Mouse (Mus musculus) left cerebral cortex, postnatal 36 days (tissue): ENCODE results near the gene Dennd2c. TPM values are rescaled to one million over a fixed set of nuclear protein-coding genes. Genes with fewer than 3 reads are reported as not detected.
"Not testable (repeated sequence)": the region's sequence is repeated elsewhere in the genome, so short reads cannot be mapped to it uniquely, and the experiment has no call there.

Source experiments
- DNase-seq, 2 experiments: peaks; one replicate each; pipeline ENCODE4 v3.0.0; 2021 to 2022; ENCODE audit warnings: low spot score in 2 of 2, mixed read lengths in 1 of 2
- intact Hi-C: fragments of 180-260 bp; cut with DNase I; formaldehyde crosslinking; loops from one replicate; pipeline ENCODE4 v1.15.1; 2025
- total RNA-seq, 2 experiments: library from RNA; stranded (reverse); gene quantifications; 2 replicates each; pipeline ENCODE4 v1.2.3; 2021

The Dennd2c gene
- total RNA-seq, 2 experiments from 2014 or later, result 0.39 to 0.45 TPM

GRCm38 (mm10) chr3:103146330-103147166, 44.1 kb downstream of the Dennd2c start:
- no peak for DNase-seq
- intact Hi-C loops, result no loop called here

DNA sequence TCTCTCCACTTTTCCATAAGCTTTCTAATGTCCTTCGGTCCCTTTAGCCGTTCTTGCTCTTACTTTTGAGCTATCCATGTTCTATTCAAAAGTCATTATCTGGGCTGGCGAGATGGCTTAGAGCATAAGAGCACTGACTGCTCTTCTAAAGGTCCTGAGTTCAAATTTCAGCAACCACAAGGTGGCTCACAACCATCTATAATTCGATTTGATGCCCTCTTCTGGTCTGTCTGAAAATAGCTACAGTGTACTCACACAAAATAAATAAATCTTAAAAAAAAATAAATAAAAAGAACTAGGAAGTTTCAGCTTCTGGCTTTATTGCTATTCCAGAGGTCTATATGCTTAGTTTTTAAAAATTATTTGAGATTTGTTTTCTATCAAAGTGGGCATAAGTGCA, 45.4 kb downstream of the Dennd2c start:
- no peak for DNase-seq
- intact Hi-C loops, result no loop called here

- intact Hi-C loops, result no loop called here
- DNase-seq, result no peak
Observed at GRCm38 (mm10) chr3:103148941-103149340, 46.5 kb downstream of the Dennd2c start.

GRCm38 (mm10) chr3:103153761-103154160, 51.4 kb downstream of the Dennd2c start:
- intact Hi-C loops, result no loop called here
- no peak for DNase-seq

DNA sequence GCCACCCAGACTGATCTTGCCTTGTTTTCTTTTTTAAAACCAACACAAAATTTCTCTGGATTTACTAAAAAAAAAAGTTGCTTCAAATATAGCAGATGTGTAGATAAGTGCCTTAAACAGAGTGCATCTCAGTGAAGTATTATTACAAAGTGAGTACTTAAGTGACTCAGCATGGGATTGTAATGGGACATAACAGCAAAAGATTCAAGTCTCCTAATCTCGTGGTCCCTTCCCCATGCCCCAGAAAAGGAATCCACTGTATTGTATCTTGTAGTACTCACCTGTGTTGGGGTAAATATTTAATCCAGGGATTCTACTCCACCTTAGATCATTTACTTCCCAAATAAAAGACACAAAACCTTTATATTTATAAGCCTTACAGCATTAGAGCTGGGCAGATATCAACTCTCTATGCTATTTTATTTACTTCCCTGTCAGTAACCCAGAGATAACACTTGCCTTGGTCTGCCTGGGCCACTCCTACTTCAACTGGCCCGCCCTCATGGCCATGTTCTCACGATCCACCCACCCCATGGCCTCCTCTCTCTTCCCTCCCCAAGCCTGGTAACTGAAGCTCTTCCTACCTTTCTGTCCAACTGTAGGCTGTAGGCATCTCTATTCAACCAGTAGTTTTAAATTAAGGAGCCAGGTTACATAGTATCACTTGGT, 57.0 kb downstream of the Dennd2c start:
- DNase-seq, result no peak
- intact Hi-C loops, result no loop called here

DNA sequence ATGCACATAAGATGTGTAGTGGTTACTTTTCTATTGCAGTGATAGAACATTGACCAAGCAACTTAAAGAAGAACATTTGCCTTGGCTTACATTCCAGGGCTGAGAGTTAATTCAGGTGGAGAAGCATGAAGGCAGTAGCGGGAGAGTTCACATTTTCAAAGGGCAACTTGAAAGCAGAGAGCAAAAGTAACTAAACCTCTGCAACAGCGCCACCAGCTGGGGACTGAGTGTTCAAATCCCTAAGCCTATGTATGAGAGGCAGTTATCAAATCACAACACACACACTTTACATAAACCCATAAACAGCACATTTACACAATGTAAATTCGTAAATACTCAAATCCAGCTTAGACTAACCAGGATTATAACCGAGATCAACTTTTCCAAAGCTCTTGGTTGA, 67.4 kb downstream of the Dennd2c start:
- DNase-seq, result peak; percentile 65
- intact Hi-C loops, result loop anchor here (2.0 to 10.0 kb wide), 3 partner anchors 67 to 111 kb away; partner anchors contain the start of genes Dennd2c, Nras and Trim33

GRCm38 (mm10) chr3:103171505-103172267, 69.3 kb downstream of the Dennd2c start, which contains the start of gene Bcas2:
Gene Bcas2 (plus strand): TSS chr3:103171655.
- peak; percentile 98 to 99 for DNase-seq
- intact Hi-C loops, result loop anchor here (2.0 to 10.0 kb wide), 2 partner anchors 103 to 113 kb away; partner anchors contain the start of genes Nras and Trim33

DNA sequence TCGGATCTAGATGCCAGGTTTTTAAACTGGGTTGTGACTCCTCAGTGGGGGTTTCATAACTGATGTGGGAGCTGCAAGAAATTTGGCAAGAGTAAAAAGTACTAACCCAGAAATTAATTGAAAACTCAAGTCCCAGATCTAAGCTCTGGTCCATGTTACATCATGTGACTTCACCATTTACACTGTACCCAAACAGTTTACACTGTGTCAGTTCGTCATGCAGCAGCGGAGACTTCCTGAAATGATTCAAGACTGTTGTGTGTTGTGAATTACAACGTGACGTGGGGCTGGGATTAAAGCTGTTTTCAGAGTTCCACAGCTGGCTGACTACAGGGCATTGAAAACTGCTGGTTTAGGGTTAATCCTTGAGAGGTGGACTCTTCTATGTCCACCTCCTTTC, 70.2 kb downstream of the Dennd2c start:
- no peak for DNase-seq
- intact Hi-C loops, result loop anchor here (10.0 kb wide), 1 partner anchor 102 kb away; the partner anchor contains the start of gene Trim33

DNA sequence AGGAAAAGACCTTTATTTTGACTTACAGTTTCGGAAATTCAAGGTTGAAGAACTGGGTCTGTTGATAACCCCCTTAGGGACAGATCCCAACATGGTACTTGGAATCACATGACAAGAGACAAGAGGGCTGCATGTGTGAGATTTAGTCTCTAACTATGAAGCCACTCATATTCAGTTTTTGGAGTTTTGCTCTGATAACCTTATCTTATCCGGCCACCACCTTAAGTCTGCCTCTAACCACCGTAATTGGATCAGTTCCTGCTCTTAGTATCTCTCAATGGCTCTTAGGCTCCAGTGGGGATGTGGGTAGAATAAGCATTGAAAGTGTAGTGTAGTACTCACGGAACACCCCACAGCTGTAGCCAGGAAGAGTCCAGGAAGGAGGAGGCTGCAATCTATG, 74.3 kb downstream of the Dennd2c start:
- intact Hi-C loops, result loop anchor here (10.0 kb wide), 1 partner anchor 98 kb away; the partner anchor contains the start of gene Trim33
- DNase-seq, result no peak

DNA sequence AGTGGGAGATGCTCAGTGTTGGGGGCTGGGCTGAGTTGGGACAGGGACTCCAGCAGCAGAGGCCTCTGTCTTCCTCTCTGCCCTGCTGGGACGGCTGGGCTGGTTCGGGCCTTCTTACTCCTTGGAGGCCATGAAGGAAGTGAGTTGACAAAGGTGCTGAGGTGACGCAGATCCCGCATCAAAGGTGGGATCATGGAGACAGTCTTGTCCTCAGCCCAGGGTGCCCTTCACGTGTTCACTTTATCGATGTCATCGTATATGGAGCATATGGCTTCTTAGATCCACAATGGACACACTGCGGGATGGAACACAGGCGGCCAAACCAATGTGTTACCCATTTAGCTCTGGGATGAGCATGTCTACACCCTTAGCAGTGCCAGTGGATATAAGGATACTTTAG, 77.1 kb downstream of the Dennd2c start:
- DNase-seq, result no peak
- intact Hi-C loops, result loop anchor here (10.0 kb wide), 1 partner anchor 95 kb away; the partner anchor contains the start of gene Trim33

DNA sequence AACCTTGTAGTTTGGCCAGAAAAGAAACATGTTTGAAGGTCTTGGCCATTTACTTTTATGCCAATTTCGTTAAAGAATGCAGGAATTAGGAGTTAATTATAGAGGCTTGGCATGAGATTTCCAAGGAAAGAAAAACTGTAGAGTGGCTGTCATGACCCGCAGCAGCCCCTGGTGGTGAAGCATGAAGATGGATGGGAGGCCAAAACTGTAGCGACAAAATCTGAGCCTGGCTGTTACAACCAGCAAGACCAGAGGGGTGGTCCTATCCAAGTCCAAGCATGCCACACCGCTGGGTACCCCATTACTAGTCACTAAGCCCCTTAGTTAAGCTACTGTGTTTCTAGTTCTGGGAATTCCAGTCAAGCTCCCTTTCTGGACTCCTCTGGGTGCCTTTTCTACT, 78.8 kb downstream of the Dennd2c start:
- intact Hi-C loops, result loop anchor here (10.0 kb wide), 1 partner anchor 204 kb away; no protein-coding TSS in a partner anchor
- no peak for DNase-seq

DNA sequence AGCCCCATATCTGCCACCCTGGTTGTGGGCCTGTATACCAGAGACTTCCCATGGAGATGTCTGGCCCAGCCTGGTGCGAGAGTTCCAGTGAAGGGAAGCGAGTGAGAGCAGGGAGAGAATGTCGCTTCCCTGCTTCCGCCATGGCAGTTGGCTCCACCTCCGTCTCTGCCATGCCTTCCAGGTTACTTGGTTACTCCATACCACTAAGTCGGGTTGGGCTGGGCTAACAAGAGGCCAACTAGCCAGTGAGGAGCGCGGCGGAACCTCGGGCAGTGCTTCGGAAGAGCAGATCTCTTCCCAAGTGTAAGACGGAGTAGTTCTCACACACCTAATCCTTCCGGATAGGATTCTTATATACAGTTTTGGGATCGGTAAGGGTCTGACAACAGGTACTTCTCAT, 80.4 kb downstream of the Dennd2c start:
- no peak for DNase-seq
- intact Hi-C loops, result loop anchor here (10.0 kb wide), 1 partner anchor 202 kb away; no protein-coding TSS in a partner anchor

DNA sequence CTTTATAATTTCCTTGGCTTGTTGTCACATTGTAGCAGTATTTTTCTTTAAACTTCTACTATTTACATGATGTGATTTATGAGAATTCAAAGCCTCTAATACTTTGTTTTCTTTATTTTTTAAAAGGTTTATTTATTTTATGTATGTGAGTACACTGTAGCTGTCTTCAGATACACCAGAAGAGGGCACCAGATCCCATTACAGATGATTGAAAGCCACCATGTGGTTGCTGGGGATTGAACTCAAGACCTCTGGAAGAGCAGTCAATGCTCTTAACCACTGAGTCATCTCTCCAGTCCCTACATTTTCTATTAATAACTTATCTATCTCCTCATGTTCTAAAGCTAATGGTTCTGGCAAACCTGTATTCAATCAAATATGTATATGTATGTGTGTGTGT, 82.1 kb downstream of the Dennd2c start:
- intact Hi-C loops, result loop anchor here (10.0 kb wide), 1 partner anchor 200 kb away; no protein-coding TSS in a partner anchor
- not testable (repeated sequence) for DNase-seq

GRCm38 (mm10) chr3:103188451-103188850, 86.0 kb downstream of the Dennd2c start:
- DNase-seq, result no peak
- intact Hi-C loops, result loop anchor here (10.0 kb wide), 1 partner anchor 196 kb away; no protein-coding TSS in a partner anchor

- intact Hi-C loops, result loop anchor here (10.0 kb wide), 1 partner anchor 196 kb away; no protein-coding TSS in a partner anchor
- no peak for DNase-seq
Observed at GRCm38 (mm10) chr3:103188856-103189255, 86.5 kb downstream of the Dennd2c start.

GRCm38 (mm10) chr3:103192161-103192560, 89.8 kb downstream of the Dennd2c start:
- DNase-seq, result no peak
- intact Hi-C loops, result no loop called here

DNA sequence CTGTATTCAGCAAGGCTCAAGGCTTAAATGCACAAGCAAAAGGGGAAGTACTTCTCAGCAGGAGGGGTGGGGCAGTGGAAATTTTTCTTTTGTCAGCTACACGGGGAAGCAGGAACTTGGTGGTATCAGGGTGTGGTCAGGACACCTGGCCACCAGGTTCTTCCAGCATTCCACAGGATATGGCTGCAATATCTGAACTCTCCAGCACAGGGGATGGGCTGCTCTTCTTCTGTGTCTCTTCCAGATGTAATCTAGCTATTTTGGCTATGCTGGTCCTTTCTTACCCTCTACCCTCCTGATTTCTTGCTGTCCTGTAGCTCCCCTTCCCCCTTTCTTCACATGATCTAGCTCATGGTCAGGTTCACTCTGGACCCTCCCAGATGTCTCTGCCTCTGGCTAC, 90.8 kb downstream of the Dennd2c start:
- intact Hi-C loops, result no loop called here
- DNase-seq, result no peak

DNA sequence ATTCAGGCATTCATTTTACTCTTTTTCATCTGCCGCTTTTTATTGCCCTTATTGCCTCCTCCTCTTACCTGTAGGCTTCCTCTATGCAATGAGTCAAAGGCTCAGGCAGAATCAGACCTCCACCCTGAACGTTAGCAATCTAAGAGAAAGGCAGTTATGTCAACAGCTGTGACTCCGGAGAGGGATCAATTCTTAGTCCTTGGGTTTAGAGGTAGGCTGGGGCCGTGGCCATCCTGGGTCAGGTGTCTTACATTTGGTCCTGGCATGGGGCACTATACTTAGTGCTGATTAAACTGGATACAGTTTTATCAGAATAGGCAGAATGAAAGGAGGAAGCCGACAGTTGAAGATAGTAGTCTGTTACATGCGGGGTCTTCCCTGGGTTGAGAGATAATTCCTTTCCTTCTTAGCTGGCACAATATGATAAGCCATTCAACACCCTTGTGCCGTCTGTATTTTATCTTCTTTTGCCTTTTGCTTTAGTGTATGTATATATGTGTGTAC, 94.0 kb downstream of the Dennd2c start:
- intact Hi-C loops, result no loop called here
- no peak for DNase-seq

DNA sequence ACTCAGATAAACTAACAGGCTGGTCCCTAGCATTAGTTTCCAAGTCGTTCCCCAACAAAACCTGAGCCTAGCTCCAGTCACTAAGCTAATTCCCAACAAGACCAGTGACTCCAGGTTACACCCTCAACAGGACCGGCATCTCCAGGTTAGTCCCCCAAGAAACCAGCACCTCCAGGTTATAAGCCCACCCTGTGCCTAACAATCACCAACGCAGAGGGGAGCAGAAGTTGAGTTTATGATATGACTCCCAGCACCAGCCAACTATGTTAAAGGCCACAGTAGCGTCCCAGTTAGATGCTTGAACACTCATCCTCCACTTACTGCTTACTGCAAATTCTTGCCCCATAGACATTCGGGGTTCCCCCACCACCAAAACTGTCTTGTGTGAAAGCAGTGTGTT, 97.0 kb downstream of the Dennd2c start:
- intact Hi-C loops, result no loop called here

More for the DNA sequence above, 97.0 kb downstream of the Dennd2c start:
- no peak for DNase-seq
